Mouse (Mus musculus) testis, adult 10 weeks (tissue): ENCODE results near the gene Hnrnpab. TPM values are rescaled to one million over a fixed set of nuclear protein-coding genes. Genes with fewer than 3 reads are reported as not detected.

ENCODE experiments used
- polyA plus RNA-seq: library from polyadenylated mRNA; stranded (reverse); fragments of 350-450 nt; fragmentation: Illumina TruSeq; extraction: RNeasy Lipid Tissue Mini Kit (QIAGEN cat#74804); gene quantifications from one replicate; pipeline ENCODE4 v1.2.3, GENCODE M21; 2014; ENCODE audit warnings: low read depth, low replicate concordance

Gene Hnrnpab
- 178 TPM for polyA plus RNA-seq

GRCm38 (mm10) chr11:51606447-51607095 is at the start of gene Hnrnpab:
Hnrnpab (minus strand) TSS chr11:51606847.

GRCm38 (mm10) chr11:51650691-51651515 is 44.3 kb upstream of the Hnrnpab start, which contains the start of the genes N4bp3 and D930048N14Rik:
N4bp3 (minus strand) TSS chr11:51650842.
D930048N14Rik (plus strand) TSS chr11:51650954.

GRCm38 (mm10) chr11:51635525-51636322 is 29.1 kb upstream of the Hnrnpab start, which contains the start of gene Rmnd5b:
Rmnd5b (minus strand) TSS chr11:51635896.

GRCm38 (mm10) chr11:51619409-51620060 is 12.9 kb upstream of the Hnrnpab start, which contains the start of gene Nhp2:
Nhp2 (plus strand) TSS chr11:51619735.

GRCm38 (mm10) chr11:51584431-51585248 is 22.0 kb downstream of the Hnrnpab start, which contains the start of gene Phykpl:
Phykpl (plus strand) TSS chr11:51584757.

Other genes starting within 250 kb of the Hnrnpab start
- gene Phykpl, start 22.1 kb downstream of the Hnrnpab start, polyA plus RNA-seq: 3.3 TPM
- 1.8 TPM for gene Nhp2, start 12.9 kb upstream of the Hnrnpab start, polyA plus RNA-seq
- gene Rmnd5b, start 29.0 kb upstream of the Hnrnpab start, polyA plus RNA-seq: 19.5 TPM
- gene N4bp3, start 44.0 kb upstream of the Hnrnpab start, polyA plus RNA-seq: 0.67 TPM
- 1.2 TPM for gene D930048N14Rik, start 44.1 kb upstream of the Hnrnpab start, polyA plus RNA-seq
- gene 0610009B22Rik, start 82.0 kb upstream of the Hnrnpab start, polyA plus RNA-seq: 48.6 TPM
- gene Sec24a, start 156.8 kb upstream of the Hnrnpab start, polyA plus RNA-seq: 25.4 TPM
- 53.1 TPM for gene Sar1b, start 156.8 kb upstream of the Hnrnpab start, polyA plus RNA-seq